Mouse (Mus musculus): ENCODE data around the gene Olfr1232. TPM values are rescaled to one million over a fixed set of nuclear protein-coding genes. Genes with fewer than 3 reads are reported as not detected.

Gene Olfr1232
- not detected for total RNA-seq (2021)
- long read RNA-seq, experiment 1, result 0 reads
- long read RNA-seq, experiment 2, result 0 reads

DNA sequence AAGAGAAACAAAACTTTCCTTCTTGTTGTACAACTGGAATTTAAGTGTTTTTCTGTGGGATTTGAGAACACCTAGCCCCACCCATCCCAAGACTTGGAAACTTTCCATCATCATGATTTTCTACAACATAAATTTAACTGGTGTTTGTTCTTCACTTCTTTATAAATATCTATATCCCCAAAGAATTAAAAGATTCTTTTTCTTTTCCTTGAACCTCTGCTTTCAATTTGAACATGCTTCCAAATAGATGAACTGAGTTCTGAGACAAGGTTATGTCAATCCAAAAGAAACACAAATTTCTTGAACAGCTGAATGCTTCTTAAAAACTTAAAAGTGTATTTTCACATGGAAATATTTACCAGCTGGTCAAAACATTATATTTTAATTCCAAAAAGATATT, at the start of gene Olfr1232:
Gene Olfr1232 (minus strand): TSS at position 101 of the 400 bp plus-strand sequence.
- no peak for DNase-seq

DNA sequence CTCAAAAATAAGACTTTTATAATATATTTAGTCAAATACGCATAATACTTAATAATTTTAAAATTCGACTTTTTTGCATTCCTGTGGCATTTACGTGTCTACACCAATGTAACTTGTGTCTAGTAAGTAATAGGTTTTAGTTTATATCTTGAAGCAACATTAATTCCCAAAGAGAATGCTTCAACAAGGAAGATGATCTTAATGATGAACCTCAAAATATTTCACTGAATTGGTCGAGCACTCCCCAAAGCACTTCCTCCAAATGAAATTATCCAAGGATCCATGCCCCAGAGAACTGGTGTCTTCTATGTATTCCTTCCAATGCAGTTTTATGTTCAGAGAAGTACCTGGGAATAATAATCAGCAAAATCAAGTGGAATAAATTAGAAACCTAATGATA, 35.3 kb upstream of the Olfr1232 start, which contains the start of gene Olfr1234:
Gene Olfr1234 (minus strand): TSS at position 101 of the 400 bp plus-strand sequence.
- no peak for DNase-seq

DNA sequence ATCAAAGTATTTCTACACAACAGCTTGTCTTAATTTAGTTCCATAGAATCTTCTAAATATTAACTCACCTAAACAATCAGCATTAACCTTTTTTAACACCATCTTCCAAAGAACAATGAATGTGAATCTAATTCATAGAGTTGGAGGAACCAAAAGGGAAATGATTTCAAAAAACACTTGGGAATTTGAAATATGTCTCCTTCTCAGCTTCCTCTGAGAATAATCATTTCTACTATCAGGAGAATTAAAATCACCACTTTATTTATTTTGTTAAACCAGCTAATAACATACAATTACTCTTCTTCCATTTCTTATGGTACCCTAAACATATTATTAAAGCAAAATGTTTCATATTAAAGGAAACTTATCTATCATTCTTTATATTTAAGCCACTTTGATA, 12.8 kb upstream of the Olfr1232 start, which contains the start of gene Olfr1233:
Gene Olfr1233 (minus strand): TSS at position 101 of the 400 bp plus-strand sequence.
- no peak for DNase-seq

DNA sequence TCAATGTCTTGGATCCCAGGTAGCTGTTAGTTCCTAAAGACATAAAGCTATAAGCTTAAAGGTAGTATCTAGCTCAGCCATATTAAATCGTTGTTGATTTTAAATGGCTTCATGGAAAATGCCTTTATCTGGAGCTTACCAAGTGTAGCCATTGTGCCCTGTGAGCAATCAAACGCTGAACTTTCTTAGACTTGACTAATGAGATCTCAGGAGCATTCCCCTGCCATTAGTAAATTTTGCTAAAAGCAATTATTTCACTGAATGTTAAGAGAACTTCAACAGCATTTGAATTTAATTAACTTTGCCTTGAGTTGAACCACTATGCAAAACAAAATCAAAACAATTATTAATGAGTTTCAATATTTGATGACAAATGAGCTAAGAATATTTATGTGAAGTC, 22.5 kb downstream of the Olfr1232 start, which contains the start of gene Olfr1231:
Gene Olfr1231 (minus strand): TSS at position 101 of the 400 bp plus-strand sequence.
- no peak for DNase-seq

DNA sequence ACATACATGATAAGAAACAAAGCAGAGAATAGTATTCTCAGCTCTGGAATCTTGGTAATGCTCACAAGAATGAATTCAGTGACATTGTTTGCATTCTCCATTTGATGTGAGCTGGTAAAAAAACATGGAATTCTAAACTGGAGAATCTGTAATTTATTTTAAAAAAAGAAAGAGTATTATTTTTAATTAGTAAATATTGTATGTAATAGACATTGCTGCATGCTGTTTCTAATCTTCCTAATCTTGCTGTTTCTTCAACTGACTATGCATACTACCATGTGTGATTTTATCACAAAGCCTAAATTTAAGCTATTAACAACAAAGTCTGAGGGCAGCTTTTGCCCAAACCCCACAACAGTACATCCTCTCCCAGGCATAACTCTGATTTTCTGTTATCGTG, 32.3 kb downstream of the Olfr1232 start, which contains the start of gene Olfr1230:
Gene Olfr1230 (minus strand): TSS at position 101 of the 400 bp plus-strand sequence.
- no peak for DNase-seq

DNA sequence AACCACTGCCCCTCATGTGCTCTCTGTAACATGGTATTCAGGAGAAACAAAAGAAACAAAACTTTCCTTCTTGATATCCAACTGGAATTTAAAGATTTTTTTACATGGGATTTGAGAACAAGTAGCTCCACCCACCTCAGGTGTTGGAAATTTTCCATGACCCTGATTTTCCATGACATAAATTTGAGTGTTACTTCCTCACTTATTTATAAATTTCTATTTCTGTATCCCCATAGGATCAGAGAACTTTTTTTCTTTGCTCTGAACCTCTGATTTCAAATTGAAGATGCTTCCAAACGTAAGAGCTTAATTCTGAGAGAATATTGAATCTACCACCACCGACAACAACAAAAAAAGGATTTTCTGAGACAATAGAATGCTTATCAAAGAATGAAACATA, 41.6 kb downstream of the Olfr1232 start, which contains the start of gene Olfr1229:
Gene Olfr1229 (minus strand): TSS at position 101 of the 400 bp plus-strand sequence.
- DNase-seq, result no peak

Other genes with a start within 250 kb of the Olfr1232 start
- gene Olfr1219, start 246.2 kb downstream of the Olfr1232 start, total RNA-seq (2021), result not detected
- not detected for gene Olfr1220, start 222.8 kb downstream of the Olfr1232 start, total RNA-seq (2021)
- not detected for gene Olfr1221, start 212.4 kb downstream of the Olfr1232 start, total RNA-seq (2021)
- gene Olfr1222, start 196.6 kb downstream of the Olfr1232 start, total RNA-seq (2021), result not detected
- not detected for gene Olfr1223, start 178.1 kb downstream of the Olfr1232 start, total RNA-seq (2021)
- gene Olfr1224-ps1, start 165.6 kb downstream of the Olfr1232 start, total RNA-seq (2021), result not detected
- gene Olfr1225, start 155.0 kb downstream of the Olfr1232 start, total RNA-seq (2021), result not detected
- gene Olfr1226, start 129.6 kb downstream of the Olfr1232 start, total RNA-seq (2021), result not detected
- not detected for gene Olfr1228, start 75.6 kb downstream of the Olfr1232 start, total RNA-seq (2021)
- gene Olfr1229, start 41.7 kb downstream of the Olfr1232 start, total RNA-seq (2021), result not detected
- not detected for gene Olfr1230, start 32.4 kb downstream of the Olfr1232 start, total RNA-seq (2021)
- gene Olfr1231, start 22.6 kb downstream of the Olfr1232 start, total RNA-seq (2021), result not detected
- not detected for gene Olfr1233, start 12.7 kb upstream of the Olfr1232 start, total RNA-seq (2021)
- gene Olfr1234, start 35.2 kb upstream of the Olfr1232 start, total RNA-seq (2021), result not detected
- not detected for gene Olfr1238, start 80.0 kb upstream of the Olfr1232 start, total RNA-seq (2021)
- not detected for gene Olfr1239, start 90.7 kb upstream of the Olfr1232 start, total RNA-seq (2021)
- not detected for gene Olfr1240, start 113.3 kb upstream of the Olfr1232 start, total RNA-seq (2021)
- not detected for gene Olfr1241, start 157.5 kb upstream of the Olfr1232 start, total RNA-seq (2021)
- not detected for gene Olfr1242, start 168.7 kb upstream of the Olfr1232 start, total RNA-seq (2021)
- gene Olfr1243, start 201.8 kb upstream of the Olfr1232 start, total RNA-seq (2021), result not detected
- not detected for gene Olfr1245, start 248.8 kb upstream of the Olfr1232 start, total RNA-seq (2021)